Mouse (Mus musculus) erythroid progenitor cell, adult 5-6 weeks (primary cell): Measurements from ENCODE around the gene Taok3. TPM values are rescaled to one million over a fixed set of nuclear protein-coding genes. Genes with fewer than 3 reads are reported as not detected.

Experiments
- ATAC-seq: replicated peaks from 2 replicates; pipeline ENCODE4 v1.8.0; 2016; ENCODE audit warnings: moderate number of reproducible peaks, mild to moderate bottlenecking, moderate TSS enrichment, inconsistent platforms; ENCODE audit not compliant: poor library complexity, low FRiP score, severe bottlenecking
- total RNA-seq, 2 experiments: library from RNA; stranded (forward) in 1 of 2; stranded (reverse) in 1 of 2; fragments of 150-400 nt in 1 of 2; fragments of 186-747, 209-891 nt in 1 of 2; gene quantifications; 2 replicates each; pipeline versions ENCODE4 v1.2.3 to v1.2.4; 2015 to 2017; ENCODE audit warnings: low replicate concordance in 2 of 2

Gene Taok3
- total RNA-seq, 2 experiments from 2014 or later = 48.5 to 53.7 TPM

DNA sequence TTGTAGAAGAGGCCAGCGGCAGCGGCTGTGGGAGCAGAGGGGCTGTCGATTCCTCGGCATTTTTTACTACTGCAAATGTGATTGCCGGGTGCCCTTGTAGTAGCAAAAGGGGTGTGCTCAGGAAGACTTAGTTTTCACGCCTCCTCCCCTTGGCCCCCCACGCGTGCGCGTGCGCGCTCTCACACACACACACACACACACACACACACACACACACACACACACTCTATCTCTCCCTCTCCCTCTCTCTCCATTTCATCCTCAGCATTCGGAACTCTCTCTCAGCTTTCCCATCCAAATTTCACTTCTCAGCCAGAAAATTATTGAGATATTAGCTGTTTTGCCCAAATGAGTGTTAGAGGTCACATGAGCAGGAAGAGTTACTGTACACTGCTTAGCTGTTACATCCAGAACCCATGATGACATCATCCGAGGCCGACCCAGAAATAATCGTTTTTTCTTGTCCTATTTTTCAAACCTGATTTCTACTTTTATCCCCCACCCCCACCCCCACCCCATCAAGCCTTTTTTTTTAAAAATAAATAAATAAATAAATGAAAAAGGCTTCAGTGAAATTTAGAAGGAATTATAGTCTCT is 122.1 kb downstream of the Taok3 start:
- no peak for ATAC-seq

DNA sequence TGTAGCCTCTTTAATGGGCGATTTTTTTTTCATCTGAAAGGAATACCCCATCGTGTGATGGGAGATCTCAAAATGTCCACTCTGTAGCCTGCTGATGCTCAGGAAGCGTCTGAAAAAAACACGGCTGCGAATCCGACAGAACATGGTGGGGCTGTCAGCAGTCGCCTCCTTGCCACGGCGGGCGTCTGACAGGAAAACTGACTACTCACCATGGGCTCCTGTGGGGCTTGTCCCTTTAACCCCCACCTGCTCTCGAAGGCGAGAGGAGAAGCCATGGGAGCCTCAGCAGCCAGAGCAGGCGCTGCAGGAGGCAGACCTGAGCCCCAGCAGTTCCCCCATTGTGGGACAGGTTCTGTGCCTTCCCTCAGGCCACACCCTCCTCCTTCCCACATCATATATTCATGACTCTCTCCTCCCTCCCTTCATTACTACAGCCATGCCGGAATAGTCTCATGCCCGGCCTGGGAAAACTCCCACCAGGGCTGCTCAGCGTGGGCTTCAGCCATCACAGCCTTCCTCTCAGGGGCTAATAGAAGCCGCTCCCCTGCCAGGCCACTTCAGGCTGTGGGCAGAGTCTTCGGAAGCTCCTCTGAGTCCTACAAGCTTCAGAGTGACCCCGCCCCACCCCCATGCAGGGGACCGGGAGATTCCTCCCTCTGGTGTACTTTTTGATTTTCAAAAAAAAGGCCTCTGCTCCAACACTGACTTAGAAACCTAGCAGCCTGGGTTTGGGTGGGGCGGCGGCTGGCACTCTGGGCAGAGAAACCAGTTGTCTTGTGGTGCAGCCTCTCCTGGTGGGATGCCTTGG is 122.9 kb downstream of the Taok3 start:
- ATAC-seq = no peak

GRCm38 (mm10) chr5:117245170-117245569 is 125.2 kb downstream of the Taok3 start:
- ATAC-seq = no peak

DNA sequence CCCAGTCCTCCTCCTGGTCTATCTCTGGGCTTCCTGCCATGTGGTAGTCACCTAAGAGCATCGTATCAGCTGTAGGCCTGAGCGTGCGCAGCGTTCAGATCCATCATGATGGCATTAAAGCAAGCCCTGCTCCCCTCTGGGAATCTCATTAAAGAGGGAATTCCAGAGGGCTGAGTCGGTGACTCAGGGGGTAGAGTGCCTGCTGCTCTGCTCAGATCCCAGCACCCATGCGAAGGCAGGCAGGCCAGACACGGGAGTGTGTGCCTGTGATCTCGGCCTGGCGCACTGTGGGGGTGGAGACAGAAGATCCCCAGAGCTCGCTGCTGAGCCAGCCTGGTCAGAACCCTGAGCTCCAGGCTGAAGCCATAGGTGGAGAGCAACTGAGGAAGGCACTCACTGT is 128.4 kb downstream of the Taok3 start:
- no peak for ATAC-seq

- ATAC-seq = no peak
Measured at GRCm38 (mm10) chr5:117250796-117251195, 130.9 kb downstream of the Taok3 start.

GRCm38 (mm10) chr5:117251763-117252162 is 131.8 kb downstream of the Taok3 start:
- no peak for ATAC-seq

DNA sequence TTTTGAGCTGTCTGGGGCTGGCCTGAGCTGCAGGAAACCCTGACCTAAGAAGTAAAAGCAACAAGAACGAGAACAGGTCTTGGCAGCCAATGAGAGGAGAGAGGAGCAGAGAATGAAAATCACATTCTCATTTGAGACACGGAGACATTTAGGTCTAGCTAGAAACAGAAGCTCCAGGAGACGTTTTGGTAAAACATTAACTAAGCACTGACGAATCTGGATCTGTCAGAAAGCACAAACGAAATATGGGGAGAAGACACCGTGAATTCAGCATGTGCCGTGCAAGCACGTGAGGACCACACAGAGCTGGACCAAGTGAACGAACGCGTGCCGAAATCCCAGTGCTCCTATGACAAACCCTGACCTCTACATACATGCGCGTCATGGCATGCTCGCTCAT is 138.3 kb downstream of the Taok3 start:
- no peak for ATAC-seq

- ATAC-seq = no peak
Measured at GRCm38 (mm10) chr5:117263566-117263965, 143.6 kb downstream of the Taok3 start.

DNA sequence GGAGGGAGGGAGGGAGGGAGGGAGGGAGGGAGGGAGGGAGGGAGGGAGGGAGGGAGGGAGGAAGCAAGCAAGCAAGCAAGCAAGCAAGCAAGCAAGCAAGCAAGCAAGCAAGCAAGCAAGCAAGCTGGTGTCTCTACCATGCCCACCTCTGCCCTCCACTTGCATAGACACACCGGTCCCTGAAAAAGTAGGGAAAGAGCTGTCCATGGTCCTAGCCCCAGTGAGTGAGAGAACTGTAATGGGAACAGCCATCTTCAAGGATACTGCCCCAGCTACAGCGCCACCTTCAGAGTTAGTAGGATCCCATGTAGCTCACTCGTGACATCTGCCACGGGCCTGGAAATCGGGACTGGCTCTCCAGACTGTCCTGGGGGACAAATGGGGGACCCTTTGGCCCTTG is 144.8 kb downstream of the Taok3 start:
- ATAC-seq = no peak

DNA sequence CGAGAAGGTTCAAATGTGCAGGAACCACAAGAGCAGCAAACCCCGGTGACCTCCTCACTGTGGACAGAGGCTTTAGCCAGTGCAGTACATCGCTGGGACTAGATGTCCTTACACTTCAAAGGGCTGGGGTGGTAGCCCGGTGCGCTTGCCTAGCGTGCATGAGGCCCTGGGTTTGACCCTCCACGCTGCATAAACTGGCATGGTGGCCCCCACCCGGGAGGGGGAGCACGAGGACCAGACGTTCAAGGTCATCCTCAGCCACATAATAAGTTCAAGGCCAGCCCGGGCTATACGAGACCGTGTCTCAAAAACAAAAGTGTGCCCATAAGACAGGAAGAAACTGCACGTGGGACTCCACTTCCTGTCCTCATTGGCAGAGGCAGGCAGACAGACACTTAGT is 148.0 kb downstream of the Taok3 start:
- no peak for ATAC-seq

DNA sequence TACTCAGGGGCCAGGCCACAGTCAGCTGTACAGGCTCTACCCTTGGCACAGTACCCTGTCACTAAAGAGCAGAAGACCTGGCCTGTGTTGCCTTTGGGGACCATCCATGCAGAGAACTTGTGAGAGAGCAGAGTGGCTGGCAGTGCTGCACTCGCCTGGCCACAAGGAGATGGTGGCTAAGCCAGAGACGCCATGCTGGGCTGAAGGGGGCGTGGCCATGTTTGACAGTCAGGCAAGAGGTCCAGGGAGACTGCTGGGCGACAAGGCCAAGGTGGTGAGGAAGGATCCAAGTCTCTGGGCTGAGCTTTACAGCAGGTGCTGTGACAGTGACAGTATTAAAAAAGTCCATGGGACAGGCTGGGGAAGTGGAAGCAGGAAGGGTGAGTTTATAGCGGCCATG is 148.8 kb downstream of the Taok3 start:
- no peak for ATAC-seq

DNA sequence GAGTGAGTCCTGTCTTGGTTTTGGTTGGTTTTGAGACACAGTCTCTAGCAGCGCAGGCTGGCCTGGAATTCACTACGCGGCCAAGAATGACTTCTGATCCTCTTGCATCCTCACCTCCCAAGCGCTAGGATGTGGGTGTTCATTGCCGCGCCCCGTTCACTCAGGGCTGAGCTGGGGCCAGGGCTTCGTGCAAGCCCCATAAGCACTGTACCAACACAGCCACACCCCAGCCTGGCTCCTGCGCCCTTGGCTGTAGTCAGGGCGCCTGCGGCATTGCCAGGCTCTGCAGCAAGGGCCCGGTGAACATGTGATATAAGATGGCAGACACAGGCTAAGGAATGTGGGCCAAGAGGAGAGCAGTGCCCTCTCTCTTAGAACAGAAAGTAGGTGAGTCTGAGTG is 149.5 kb downstream of the Taok3 start:
- no peak for ATAC-seq

DNA sequence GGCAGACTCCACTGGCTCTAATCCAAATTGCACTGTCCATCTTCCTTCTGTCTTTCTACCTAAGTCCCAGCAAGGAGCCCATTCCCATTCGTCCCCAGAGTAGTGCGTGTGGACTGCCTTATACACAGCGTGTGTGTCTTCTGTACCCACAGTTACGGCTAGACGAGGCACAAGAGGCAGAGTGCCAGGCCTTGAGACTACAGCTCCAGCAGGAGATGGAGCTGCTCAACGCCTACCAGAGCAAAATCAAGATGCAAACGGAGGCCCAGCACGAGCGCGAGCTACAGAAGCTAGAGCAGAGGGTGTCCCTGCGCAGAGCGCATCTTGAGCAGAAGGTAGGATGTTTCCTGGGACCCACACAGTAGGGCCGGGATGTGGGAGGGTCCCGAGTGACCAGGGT is 152.0 kb downstream of the Taok3 start:
- ATAC-seq = no peak

GRCm38 (mm10) chr5:117274817-117275216 is 154.9 kb downstream of the Taok3 start:
- ATAC-seq = no peak

- ATAC-seq = no peak
Measured at GRCm38 (mm10) chr5:117277784-117278183, 157.9 kb downstream of the Taok3 start.

DNA sequence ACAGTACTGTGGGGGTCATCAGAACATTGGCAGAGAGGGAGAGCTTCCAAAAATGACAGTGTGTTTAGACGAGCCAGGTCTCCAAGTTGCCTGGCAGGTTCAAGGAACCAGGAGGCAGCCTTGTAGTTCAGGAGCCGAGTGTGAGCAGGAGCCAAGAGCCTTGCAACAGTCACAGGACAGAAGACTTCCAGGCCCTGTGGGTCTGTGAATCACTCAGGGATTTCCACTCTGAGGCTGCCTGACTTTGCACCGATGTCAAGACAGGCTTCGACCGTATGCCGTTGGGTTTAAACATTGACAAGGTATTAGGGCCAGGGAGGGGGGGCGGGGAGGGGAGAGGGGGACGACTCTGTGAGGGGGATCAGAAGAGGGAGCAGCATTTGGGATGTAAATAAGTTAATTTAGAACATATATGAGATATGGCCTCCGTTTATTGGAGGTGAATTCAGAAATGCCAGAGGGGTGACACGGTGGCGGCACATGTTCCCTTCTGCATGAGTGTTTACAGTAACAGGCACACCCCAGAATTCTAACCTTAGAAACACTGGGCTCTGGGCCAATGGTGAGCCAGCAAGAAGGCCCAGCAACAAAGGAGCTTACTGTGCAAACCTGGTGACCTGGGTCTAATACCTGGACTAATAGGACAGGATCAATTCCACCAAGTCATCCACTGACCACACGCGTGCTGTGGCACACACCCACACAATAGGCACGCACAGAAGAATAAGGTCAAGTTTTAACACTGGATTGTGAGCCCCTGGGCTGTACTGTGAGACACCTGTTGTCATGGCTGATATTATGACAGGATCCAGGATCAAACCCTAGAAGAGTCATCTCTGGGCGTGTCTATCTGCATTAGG is 159.1 kb downstream of the Taok3 start:
- no peak for ATAC-seq

DNA sequence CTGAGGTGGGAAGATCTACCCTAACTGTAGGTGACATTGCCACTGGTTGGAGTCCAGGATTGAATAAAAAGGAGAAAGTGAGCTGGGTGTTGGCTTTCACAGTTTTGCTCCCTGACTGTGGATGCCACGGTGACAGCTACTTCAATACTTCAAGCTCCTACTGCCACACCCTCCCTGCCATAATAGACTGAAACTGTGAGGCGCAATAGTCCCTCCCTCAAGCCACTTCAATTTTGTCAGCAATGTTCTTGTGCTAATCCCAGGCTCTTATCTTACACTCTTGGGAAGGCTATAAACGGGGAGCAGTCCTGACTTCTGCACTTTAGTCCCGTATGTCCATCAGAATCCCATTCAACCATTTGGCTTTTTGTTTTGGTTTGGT is 159.7 kb downstream of the Taok3 start:
- no peak for ATAC-seq

- no peak for ATAC-seq
Measured at GRCm38 (mm10) chr5:117281536-117281935, 161.6 kb downstream of the Taok3 start.

- ATAC-seq = no peak
Measured at GRCm38 (mm10) chr5:117282360-117282759, 162.4 kb downstream of the Taok3 start.

DNA sequence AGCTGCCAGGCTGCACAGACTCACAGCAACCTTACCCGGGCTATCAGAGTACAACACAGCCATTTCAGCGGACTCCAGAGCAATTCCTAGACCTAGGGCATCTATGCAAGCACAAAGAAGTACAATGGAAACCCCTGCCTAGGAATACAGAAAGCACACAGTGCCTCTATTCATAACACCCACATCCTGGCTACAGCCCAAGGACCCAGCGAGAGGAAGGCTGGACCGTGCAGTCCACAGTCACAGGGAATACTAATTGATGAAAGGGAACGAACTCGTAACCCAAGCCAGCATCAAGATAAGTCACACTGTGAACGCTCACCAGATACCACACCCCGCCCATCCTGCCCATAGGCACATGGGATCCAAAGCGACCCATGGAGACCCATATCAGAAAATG is 164.1 kb downstream of the Taok3 start:
- ATAC-seq = no peak

DNA sequence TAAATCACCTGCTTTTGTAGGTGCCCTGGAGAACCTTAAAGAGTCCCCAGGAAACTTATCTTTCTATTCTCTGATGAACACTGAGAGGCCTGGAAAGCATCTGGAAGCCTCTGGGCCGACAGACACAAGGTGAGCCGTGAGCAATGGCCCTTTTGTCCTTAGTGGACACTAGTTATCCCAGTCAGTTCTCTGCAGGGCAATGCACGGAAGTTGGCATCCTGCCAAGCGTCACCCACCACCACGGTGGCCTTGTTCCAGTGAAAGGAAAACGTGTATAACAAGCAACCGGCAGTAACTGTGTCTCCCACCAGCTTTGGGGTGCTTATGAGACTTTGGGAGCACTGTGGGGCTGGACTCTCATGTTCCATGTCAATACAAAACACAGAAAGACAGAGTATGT is 164.8 kb downstream of the Taok3 start:
- ATAC-seq = no peak
